Mouse (Mus musculus) lung, embryonic 16.5 days (tissue): ENCODE data around the gene Phf23. TPM values are rescaled to one million over a fixed set of nuclear protein-coding genes. Genes with fewer than 3 reads are reported as not detected.

Source experiments
- microRNA counts: library from miRNA; unstranded; fragments of <30 nt; microRNA quantifications from one replicate; lab custom pipeline; 2016
- microRNA-seq: library from miRNA; unstranded; fragments of <30 nt; microRNA quantifications from one replicate; pipeline ENCODE4, GENCODE M21; 2016
- polyA plus RNA-seq: library from polyadenylated mRNA; unstranded; fragments of >200 nt; fragmentation: Nextera tagmentation; extraction: Ambion mirVana; gene quantifications from 2 replicates; pipeline ENCODE4 v1.2.1, GENCODE M21; 2015

Phf23 gene
- polyA plus RNA-seq, 1 experiment from 2014 or later, result 59.5 TPM

MicroRNAs encoded within 50 kb of the gene (microRNA counts, 519-probe panel; counts per million panel counts)
- microRNA mmu-miR-324-3p (lab: Ali Mortazavi, UCI) (not detected), microRNA mmu-miR-324-5p (lab: Ali Mortazavi, UCI) (3,314 counts per million, percentile 65 among the panel's probes with 10 or more counts)

Small RNA genes lying within 50 kb of the gene (microRNA-seq; reads per million reads assigned to microRNA genes)
- gene Gm44349 (not detected), gene Mir324 (2,234 reads per million, percentile 83 among the genes with 10 or more reads in this experiment)

Other genes starting within 250 kb of the Phf23 start
- gene Polr2a, start 237.1 kb upstream of the Phf23 start, polyA plus RNA-seq, result 24.1 and 25.3 TPM in 2 replicates
- 0.36 and 0.64 TPM in 2 replicates for gene Slc35g3, start 233.8 kb upstream of the Phf23 start, polyA plus RNA-seq
- 3.5 and 4.9 TPM in 2 replicates for gene Zbtb4, start 229.9 kb upstream of the Phf23 start, polyA plus RNA-seq
- gene Chrnb1, start 199.8 kb upstream of the Phf23 start, polyA plus RNA-seq, result 18.6 and 20.7 TPM in 2 replicates
- gene Fgf11, start 193.9 kb upstream of the Phf23 start, polyA plus RNA-seq, result 1.0 and 1.7 TPM in 2 replicates
- gene Tmem102, start 190.2 kb upstream of the Phf23 start, polyA plus RNA-seq, result 6.5 and 8.6 TPM in 2 replicates
- not detected in 2 replicates for gene Gm39566, start 180.5 kb upstream of the Phf23 start, polyA plus RNA-seq
- not detected in 2 replicates for gene Spem2, start 177.3 kb upstream of the Phf23 start, polyA plus RNA-seq
- gene Spem1, start 173.6 kb upstream of the Phf23 start, polyA plus RNA-seq, result not detected in 2 replicates
- 4.4 and 5.0 TPM in 2 replicates for gene Nlgn2, start 158.0 kb upstream of the Phf23 start, polyA plus RNA-seq
- 443 and 452 TPM in 2 replicates for gene Tmem256, start 157.3 kb upstream of the Phf23 start, polyA plus RNA-seq
- gene Plscr3, start 149.4 kb upstream of the Phf23 start, polyA plus RNA-seq, result 115 and 137 TPM in 2 replicates
- gene Tnk1, start 137.0 kb upstream of the Phf23 start, polyA plus RNA-seq, result 10.8 and 11.8 TPM in 2 replicates
- not detected in 2 replicates for gene Tmem95, start 117.8 kb upstream of the Phf23 start, polyA plus RNA-seq
- 10.9 and 11.4 TPM in 2 replicates for gene Kctd11, start 114.4 kb upstream of the Phf23 start, polyA plus RNA-seq
- gene Acap1, start 100.2 kb upstream of the Phf23 start, polyA plus RNA-seq, result 2.1 and 3.8 TPM in 2 replicates
- gene 2810408A11Rik, start 94.8 kb upstream of the Phf23 start, polyA plus RNA-seq, result 7.9 and 8.6 TPM in 2 replicates
- gene Neurl4, start 94.7 kb upstream of the Phf23 start, polyA plus RNA-seq, result 5.7 and 6.4 TPM in 2 replicates
- 85.1 and 87.8 TPM in 2 replicates for gene Gps2, start 81.9 kb upstream of the Phf23 start, polyA plus RNA-seq
- 1,390 and 1,410 TPM in 2 replicates for gene Eif5a, start 73.8 kb upstream of the Phf23 start, polyA plus RNA-seq
- 2.7 and 4.9 TPM in 2 replicates for gene Ybx2, start 60.0 kb upstream of the Phf23 start, polyA plus RNA-seq
- gene Slc2a4, start 47.6 kb upstream of the Phf23 start, polyA plus RNA-seq, result 17.1 and 17.2 TPM in 2 replicates
- gene Cldn7, start 31.0 kb upstream of the Phf23 start, polyA plus RNA-seq, result 172 and 202 TPM in 2 replicates
- gene Ctdnep1, start 14.6 kb upstream of the Phf23 start, polyA plus RNA-seq, result 20.6 and 23.0 TPM in 2 replicates
- gene Elp5, start 13.3 kb upstream of the Phf23 start, polyA plus RNA-seq, result 98.4 and 99.2 TPM in 2 replicates
- 515 and 536 TPM in 2 replicates for gene Gabarap, start 4.6 kb upstream of the Phf23 start, polyA plus RNA-seq
- 30.1 and 30.7 TPM in 2 replicates for gene Dvl2, start 4.8 kb downstream of the Phf23 start, polyA plus RNA-seq
- 90.0 and 92.0 TPM in 2 replicates for gene Acadvl, start 19.6 kb downstream of the Phf23 start, polyA plus RNA-seq
- gene Dlg4, start 21.2 kb downstream of the Phf23 start, polyA plus RNA-seq, result 5.5 and 7.9 TPM in 2 replicates
- gene Asgr1, start 58.3 kb downstream of the Phf23 start, polyA plus RNA-seq, result 0.18 TPM in 1 of 2 replicates, not detected in the other
- gene Asgr2, start 96.9 kb downstream of the Phf23 start, polyA plus RNA-seq, result 0.30 TPM in 1 of 2 replicates, not detected in the other
- gene Mgl2, start 134.6 kb downstream of the Phf23 start, polyA plus RNA-seq, result 2.1 and 2.4 TPM in 2 replicates
- gene Clec10a, start 160.4 kb downstream of the Phf23 start, polyA plus RNA-seq, result 0.79 and 1.6 TPM in 2 replicates
- gene Slc16a11, start 217.0 kb downstream of the Phf23 start, polyA plus RNA-seq, result 0.48 and 1.1 TPM in 2 replicates
- gene Slc16a13, start 225.3 kb downstream of the Phf23 start, polyA plus RNA-seq, result 6.0 and 6.9 TPM in 2 replicates
- gene Bcl6b, start 234.0 kb downstream of the Phf23 start, polyA plus RNA-seq, result 36.2 and 37.1 TPM in 2 replicates
- gene 0610010K14Rik, start 242.1 kb downstream of the Phf23 start, polyA plus RNA-seq, result 163 and 167 TPM in 2 replicates
- gene Gm21988, start 244.1 kb downstream of the Phf23 start, polyA plus RNA-seq, result 10.3 and 10.7 TPM in 2 replicates
- 249 and 250 TPM in 2 replicates for gene Rnasek, start 244.1 kb downstream of the Phf23 start, polyA plus RNA-seq